Mouse (Mus musculus): ENCODE data around the gene Muc13. TPM values are rescaled to one million over a fixed set of nuclear protein-coding genes. Genes with fewer than 3 reads are reported as not detected.

The Muc13 gene
- polyA plus RNA-seq, 1 experiment from 2014 or later, result not detected

DNA sequence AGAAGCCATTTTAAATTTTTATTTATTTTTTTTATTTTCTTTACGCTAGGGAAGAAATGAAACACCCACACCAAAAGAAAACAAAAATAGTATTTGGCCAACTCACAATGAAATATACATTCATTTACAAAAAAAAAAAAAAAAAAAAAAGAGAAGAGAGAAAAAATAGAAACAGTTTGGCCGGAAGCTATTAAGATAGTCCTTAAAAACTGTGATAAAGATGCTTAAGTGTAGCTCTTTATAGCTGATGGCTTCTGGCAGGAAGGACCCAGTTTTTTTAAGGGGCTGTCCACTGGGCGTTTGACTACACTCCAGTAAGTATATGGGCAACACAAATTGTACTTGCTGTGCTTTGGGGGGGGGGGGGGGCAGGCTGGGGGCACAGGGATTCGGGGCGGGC, 65.5 kb downstream of the Muc13 start:
- H3K9ac ChIP-seq, result no peak overlapping the region
- no peak for ATAC-seq (ENCODE audit: insufficient number of reproducible peaks, low FRiP score, low TSS enrichment, low read depth)
- no peak overlapping the region for H3K4me2 ChIP-seq
- H3K9me3 ChIP-seq, result no peaks in the 10 kb centered on the region
- no peak overlapping the region for H3K27ac ChIP-seq
- 67% methylated on average over 5 of the region's 5 CpGs for WGBS
- H3K4me1 ChIP-seq, result peaks cover 7% of the 10 kb centered on the region; the same call in 1 of the 2 replicates
- no peaks in the 10 kb centered on the region for H3K27me3 ChIP-seq
- no peaks in the 10 kb centered on the region for H3K36me3 ChIP-seq
- H3K4me3 ChIP-seq, result no peak overlapping the region

DNA sequence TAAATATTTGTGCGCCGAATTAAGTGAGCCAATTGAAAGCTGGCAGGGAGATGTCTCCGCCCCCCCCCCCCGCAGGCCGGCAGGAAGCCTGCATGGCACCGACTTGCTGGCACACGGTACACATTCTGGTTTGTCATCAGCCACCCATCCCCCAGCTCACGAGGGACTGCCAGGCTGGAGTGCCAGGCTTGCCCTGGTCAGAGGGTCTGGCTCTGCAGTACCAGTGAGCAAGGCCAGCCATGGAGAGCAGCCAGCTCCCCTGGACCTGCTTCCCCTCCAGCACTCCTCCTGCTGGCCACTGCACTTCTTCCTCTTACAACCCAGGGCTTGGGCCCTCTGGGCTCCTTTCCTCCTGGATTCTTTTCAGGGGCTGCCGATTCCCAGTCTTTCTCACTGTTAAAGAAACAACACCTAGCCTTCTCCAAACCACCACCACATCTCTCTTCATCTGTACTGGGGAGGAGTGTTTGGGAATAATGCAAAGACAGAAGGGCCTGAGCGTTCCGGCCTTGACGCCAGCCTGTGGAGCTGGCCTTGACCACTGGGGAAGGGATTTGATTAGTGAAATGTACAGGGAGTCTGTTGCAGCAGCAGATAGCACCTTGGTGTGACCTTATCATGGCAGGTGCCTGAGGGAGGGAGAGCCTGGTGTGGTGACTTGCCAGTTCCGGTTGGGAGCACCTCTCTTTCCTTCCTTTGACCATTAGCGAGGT, 66.3 kb downstream of the Muc13 start:
- no peak for ATAC-seq (ENCODE audit: insufficient number of reproducible peaks, low FRiP score, low TSS enrichment, low read depth)

DNA sequence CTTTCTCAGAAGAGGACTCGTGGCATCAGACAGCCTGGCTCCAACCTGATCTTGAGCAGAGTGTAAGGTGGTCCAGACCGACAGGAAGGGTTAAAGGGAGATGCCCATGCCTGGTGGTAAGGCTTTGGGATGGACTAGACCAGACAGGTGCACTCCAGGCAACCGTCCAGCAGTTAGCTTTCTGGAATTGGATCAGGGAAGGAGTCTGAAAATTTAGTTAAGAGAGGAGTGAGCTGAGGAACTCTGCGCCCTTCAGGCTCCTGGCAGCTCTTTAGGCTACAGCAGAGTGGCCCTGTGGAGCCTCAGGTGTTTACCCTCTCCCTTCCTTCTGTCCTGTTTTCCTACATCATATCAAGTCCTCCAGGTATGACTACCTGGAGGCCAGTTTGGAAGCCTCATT, 68.6 kb downstream of the Muc13 start:
- WGBS, result 80% methylated on average over 4 of the region's 4 CpGs

More for the DNA sequence above, 66.3 kb downstream of the Muc13 start:
- 46% methylated on average over 14 of the region's 14 CpGs for WGBS
- Histone ChIP-seq H3K4me2 (no peak overlapping the region), H3K27me3 (no peaks in the 10 kb centered on the region), H3K9ac (no peak overlapping the region), H3K27ac (peak overlapping the region; percentile 12; the same call in 1 of the 2 replicates), H3K9me3 (no peaks in the 10 kb centered on the region), H3K4me3 (no peak overlapping the region), H3K4me1 (peaks cover 7% of the 10 kb centered on the region; the same call in 1 of the 2 replicates), H3K36me3 (no peaks in the 10 kb centered on the region)

DNA sequence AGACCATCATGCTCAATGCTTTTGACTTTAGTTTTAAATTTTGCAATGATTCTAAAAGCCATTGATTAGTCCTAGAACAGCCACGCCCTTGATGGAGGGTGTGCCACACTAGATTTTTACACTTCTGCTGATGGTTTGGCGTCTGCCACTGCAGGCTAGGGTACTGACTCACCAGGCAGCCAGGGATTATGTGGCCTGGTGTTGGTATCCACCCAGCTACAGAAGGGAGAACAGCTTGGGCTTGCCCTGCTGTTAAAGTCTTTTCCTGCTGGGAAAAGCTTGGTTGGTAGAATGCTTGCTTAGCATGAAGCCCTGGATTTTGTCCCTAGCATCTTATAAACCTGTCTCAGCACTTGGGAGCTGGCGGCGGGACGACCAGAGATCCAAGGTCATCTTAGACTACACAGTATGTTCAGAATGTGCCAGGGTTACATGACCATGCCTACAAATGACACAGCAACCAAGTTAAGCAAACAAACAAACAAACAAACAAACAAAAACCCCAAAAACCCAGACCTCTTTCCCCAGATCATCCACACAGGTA, 69.4 kb downstream of the Muc13 start:
- 64% methylated on average over 5 of the region's 5 CpGs for WGBS
- no peak overlapping the region for H3K27ac ChIP-seq
- peaks cover 7% of the 10 kb centered on the region; the same call in 1 of the 2 replicates for H3K4me1 ChIP-seq
- peaks cover 3% of the 10 kb centered on the region; the same call in 1 of the 2 replicates for H3K36me3 ChIP-seq
- no peak overlapping the region for H3K9ac ChIP-seq
- H3K9me3 ChIP-seq, result no peaks in the 10 kb centered on the region
- H3K4me3 ChIP-seq, result no peak overlapping the region
- H3K27me3 ChIP-seq, result no peaks in the 10 kb centered on the region
- H3K4me2 ChIP-seq, result no peak overlapping the region
- no peak for ATAC-seq (ENCODE audit: insufficient number of reproducible peaks, low FRiP score, low TSS enrichment, low read depth)

More for the DNA sequence above, 68.6 kb downstream of the Muc13 start:
- no peak overlapping the region for H3K9ac ChIP-seq
- H3K4me1 ChIP-seq, result peaks cover 7% of the 10 kb centered on the region; the same call in 1 of the 2 replicates
- ATAC-seq (ENCODE audit: insufficient number of reproducible peaks, low FRiP score, low TSS enrichment, low read depth), result no peak
- no peaks in the 10 kb centered on the region for H3K27me3 ChIP-seq
- no peak overlapping the region for H3K27ac ChIP-seq
- H3K4me3 ChIP-seq, result no peak overlapping the region
- peaks cover 3% of the 10 kb centered on the region; the same call in 1 of the 2 replicates for H3K36me3 ChIP-seq
- no peaks in the 10 kb centered on the region for H3K9me3 ChIP-seq
- H3K4me2 ChIP-seq, result no peak overlapping the region

Other genes starting within 250 kb of the Muc13 start
- 15.7 and 16.9 TPM in 2 replicates for gene Heg1, start 109.7 kb upstream of the Muc13 start, polyA plus RNA-seq (2015; fragmentation: Nextera tagmentation; extraction: Ambion mirVana)
- gene Itgb5, start 35.6 kb downstream of the Muc13 start, polyA plus RNA-seq (2015; fragmentation: Nextera tagmentation; extraction: Ambion mirVana), result 74.9 and 77.5 TPM in 2 replicates
- gene Umps, start 173.0 kb downstream of the Muc13 start, polyA plus RNA-seq (2015; fragmentation: Nextera tagmentation; extraction: Ambion mirVana), result 43.7 and 43.9 TPM in 2 replicates